Mouse (Mus musculus) layer of hippocampus, adult 11-12 months (tissue): ENCODE results near the gene Boc.

ENCODE experiments used
- DNase-seq: peaks from one replicate; pipeline ENCODE4 v3.0.0; 2022; ENCODE audit warnings: low spot score

The Boc gene

DNA sequence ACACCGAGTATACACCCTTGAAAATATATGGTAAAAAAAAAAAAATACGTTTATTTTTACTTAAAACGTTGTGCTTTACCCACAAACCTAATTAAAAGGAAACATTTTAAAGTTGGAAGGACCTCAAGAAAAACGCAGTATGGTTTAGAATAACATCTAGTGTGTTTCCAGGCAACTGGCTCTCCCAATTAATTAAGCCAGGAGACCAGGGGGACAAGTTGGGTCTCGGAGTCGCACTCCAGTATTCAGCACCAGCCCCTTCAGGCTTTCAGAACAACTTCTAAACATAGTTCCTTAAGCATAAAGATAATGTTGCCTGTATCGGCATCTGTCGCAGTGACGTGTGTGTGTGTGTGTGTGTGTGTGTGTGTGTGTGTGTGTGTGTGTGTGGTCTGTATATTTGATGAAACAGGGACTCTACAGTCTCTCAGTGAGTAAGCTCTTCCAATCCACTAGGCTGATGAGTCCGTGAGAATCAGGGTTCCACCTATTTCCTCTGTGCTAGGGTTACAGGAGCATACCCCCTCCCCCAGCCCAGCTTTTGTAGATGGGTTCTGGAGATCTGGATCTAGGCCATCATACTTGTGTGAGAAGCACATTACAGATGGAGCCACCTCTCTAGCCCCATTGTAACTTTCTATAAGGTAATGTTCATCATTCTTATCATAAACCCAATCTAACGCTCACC is 31.3 kb downstream of the Boc start:
- no peak for DNase-seq

DNA sequence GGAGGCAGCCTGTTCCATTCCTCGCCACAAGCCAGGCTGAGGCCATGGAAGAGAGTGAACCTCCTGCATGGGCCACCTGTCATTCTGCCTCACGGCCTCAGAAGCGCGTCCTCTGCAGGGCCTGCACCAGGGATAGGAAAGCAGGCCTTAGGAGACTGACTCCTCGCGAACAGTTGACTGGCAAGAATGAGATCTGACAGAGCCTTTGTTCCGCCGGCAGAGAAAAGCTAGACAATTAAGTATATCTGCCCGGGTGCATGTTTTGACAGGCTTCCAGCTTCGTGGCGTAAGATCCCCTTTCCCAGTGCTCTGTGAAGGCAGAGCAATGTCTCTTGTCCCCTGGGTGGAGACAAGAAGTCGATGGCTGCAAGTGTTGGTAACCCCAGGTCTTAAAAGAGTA is 32.0 kb downstream of the Boc start:
- no peak for DNase-seq

DNA sequence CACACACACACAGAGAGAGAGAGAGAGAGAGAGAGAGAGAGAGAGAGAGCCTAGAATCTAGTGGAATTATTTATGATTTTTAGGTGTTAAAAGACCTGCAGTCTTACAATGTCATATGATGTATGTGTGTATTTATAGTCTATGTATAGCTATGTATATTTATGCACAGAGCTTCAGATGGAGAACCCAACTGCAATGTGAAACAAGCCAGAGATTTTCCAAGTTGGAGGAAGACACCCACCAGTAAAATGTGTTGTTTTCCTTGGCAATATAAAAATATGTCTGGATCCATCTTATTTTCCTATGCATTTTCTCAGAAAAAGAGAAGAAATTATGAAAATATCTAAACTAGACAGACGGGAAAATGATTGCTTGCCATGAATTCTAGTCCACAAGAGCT is 32.7 kb downstream of the Boc start:
- no peak for DNase-seq

DNA sequence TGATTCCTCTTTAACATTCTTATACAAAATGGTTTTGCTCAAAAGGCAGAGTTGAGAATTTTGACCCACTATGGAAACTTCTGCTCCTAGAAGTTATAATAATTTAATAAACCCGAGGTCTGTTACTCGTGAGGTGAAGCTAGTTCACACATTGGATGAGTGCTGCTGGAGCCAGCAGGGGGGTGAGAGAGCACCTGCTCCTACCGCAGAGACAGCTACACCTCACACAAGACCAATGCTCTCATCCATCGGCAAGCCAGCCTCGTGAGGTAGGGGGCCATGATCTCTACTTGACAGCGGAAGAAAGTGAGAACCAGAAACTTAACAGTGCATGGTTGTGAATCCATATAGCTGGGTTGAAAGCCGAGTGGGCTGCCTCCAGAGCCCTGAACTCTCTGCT is 35.1 kb downstream of the Boc start:
- no peak for DNase-seq

DNA sequence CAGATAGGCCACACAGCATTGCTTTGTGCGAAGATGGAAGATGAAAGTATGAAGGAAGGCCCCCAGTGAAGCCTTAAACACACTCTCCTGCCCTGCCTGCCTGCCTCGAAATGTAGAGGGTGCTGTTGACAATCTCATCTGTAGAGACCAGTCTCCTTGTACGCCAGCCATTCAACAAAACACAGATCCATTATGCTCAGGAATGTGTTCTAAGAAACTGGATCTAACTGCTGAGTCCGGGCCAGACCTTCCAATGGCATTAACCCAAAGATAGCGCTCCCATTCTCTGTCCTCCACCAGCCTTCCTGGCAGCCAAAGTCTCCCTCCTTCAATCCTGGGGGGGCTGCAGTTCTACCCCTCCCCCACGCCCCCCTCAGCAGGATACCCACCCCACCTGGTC is 42.2 kb downstream of the Boc start:
- DNase-seq: no peak

DNA sequence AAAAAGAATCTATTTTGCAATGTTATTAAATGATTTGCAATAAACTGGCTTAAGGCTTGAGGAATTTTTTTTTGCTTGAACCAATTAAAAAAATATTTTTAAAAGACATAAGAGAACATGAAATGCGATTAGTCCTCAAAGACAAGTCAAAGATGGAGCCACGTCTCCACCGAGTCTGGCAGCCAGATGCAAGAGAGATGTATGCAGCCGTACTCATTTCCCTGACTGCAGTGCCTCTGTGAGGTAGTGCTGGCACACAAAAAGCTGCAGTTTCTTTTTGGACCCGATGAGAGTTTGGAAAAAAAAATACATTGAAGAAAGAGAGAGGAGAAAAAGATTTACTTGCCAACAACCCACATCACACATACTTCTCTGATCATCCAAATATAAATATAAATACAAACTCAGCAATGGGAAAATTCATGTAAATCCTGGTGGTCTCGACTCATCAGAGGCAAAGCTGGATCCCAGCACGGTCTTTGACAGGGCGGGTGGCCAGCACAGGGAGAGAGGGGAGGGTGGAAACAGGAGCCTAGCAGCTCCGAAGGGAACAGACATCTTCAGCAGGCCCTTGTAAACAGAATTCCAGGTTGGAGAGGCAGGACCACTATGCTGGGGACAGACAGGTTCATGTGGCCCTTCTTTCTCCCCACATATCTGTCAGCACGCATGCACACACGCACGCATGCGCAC is 48.0 kb downstream of the Boc start:
- DNase-seq: no peak

DNA sequence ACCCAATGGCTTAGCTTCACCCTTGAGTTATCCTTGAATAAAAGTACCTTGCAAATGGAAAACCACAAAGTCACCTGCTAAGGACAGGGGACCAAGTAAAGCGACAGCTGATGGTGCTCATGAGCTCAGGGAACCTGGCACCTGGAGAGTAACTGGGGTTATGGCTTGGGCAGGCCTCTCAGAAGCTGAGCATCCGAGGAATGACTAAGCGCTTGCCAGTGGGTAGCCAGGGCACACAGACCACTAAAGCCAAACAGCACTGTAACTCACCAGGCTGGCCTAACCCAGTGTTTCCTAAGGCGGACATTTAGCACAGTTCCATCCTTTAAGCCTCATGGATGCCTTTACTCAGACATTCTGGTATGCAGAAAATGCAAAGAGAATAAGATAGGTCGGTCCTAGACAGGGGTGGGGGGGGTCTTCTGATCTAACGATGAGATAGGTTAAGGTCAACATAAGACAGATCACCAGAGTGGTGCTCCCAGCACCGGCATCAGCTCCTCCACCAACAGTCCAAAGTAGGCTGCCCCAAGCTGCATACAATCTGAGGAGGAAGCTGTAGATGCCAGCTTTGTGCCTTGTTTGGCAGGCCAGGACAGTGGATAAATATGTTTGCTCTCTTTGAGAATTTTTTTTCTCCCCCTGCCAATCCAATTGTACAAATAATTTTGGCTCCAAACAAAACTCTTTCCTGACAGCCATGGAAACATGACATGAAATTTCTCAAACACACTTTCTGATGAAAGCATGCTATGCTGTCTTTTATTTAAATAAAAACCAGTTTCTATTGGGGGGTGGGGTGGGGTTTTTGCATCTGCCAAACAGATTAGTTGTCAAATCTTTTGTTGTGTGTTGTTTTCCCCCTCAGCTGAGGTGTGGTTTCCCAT is 49.0 kb downstream of the Boc start:
- no peak for DNase-seq

DNA sequence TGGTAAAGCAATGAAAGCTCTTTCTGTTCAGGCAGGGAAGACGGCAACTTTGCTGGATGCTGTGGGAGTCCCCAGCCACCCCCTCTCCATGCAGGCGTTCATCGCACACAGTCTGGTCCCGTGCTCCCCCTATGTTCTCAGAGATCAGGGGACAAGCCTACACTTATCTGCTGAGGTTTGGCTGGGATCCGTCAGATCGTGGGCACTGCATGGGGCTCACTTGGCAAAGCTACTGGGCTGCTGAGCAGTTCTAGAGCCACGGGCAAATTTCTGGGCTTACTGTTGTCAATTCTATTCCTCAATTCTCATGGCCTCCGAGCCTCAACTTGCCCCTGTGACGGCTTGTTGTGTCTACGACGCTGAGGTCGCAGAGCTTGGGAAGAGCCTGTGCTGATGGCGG is 49.9 kb downstream of the Boc start:
- no peak for DNase-seq

DNA sequence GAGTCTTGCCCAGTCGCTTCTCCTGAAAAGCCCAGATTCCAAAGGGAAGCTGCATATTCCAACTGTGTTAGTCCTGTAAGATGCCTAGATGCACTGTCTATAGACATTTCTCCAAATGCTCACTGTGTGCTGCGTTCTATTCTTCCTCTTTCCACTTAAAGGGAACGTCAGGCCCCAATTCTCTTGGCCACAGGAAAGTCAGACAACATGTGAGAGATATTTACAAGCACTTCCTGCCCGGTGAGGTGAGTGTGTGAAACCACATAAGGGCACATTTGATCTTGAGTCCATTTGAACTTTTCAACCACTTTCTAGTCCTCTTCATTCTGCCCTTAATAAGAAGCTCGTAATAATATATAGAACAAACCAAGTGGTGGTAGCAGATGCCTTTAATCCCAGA is 50.7 kb downstream of the Boc start:
- DNase-seq: no peak

DNA sequence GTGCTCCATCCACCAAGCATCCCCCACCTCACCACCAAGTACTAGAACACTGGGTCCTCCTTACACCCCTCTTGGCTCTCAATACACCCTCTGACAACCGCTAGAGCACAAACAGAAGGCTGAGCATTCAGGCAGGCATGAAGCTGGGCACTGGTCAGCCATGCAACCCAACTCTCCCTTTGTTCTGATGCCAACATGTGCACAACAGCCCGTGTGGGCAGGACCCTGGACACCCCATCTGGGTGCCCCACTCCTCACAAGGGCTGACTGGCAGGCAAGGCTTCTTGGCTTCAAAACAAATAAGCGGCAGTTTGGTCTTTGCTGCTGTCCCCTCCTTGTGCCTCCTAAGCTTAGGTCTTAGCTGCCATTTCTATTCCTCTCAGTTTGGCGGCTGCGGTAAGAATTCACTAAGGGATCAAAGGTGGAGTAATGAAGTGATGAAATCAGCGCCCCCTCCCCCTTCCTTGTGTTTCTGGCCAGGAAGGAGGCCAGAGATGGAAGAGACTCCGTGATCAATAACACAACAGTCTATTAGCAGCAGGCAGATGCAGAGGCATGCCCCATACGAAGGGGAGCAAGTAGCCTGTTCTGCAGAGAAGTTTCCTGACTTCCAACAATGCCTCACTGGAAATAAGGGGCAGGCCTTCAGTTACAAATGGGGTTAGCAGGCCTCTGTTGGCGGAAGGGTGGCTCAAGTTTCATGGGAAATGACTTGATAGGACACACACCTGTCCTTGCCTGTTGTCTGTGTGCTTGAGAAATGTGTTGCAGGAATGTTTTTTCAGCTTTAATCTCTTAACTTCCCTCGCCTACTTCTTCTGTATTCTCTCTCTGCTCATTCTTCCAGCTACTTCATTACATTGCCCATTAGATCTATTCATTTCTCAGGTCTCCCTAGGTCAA is 51.4 kb downstream of the Boc start:
- no peak for DNase-seq

DNA sequence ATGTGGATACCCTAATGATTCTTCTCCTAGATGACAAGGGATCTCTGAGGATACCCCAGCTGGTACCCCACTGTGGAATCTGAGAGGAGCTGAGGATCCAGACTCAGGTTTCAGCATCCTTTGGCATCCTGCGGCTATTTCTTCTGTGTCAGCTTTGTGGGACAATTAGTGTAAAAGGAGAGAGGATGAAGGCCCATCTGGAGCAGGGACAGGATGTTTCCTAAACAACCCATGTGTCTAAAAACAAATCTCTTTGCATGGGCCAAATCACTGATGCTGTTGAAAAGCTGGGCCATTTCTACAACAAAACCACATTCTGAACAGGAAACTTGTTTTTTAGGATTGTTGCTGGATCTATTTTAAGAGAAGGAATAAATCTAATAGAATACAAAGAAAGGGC is 53.5 kb downstream of the Boc start:
- no peak for DNase-seq

DNA sequence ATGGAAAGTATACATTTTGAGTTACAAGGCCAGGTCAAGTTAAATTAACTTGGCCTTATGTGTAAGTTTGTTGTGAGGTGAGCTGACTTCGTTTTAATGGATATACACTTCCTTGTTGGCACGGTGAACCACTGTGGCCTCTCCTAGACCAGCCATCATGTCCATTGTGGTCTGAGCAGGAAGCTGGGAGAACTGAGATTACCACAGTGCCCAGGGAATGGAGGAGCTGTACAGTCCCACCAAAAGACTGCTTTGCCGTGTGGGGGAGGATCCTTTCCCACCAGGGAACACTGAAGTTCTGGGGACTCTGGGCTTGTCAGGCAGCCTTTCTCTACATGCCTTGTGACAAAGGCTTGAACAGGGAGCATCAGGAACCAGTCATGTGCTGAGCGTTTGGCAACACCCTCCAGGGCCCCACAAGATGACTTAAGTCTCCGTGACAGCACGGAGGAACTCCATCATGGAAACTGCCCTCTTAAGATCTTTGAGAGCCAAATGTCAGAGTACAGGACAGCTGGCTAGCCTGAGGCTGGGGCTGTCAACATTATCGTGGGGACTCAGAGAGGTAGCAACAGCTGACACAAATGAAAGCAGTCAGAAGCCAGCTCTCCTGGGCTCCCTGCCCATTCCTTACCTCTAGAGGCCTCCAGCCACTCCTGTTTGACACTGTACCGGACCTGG is 55.7 kb downstream of the Boc start:
- DNase-seq: no peak

DNA sequence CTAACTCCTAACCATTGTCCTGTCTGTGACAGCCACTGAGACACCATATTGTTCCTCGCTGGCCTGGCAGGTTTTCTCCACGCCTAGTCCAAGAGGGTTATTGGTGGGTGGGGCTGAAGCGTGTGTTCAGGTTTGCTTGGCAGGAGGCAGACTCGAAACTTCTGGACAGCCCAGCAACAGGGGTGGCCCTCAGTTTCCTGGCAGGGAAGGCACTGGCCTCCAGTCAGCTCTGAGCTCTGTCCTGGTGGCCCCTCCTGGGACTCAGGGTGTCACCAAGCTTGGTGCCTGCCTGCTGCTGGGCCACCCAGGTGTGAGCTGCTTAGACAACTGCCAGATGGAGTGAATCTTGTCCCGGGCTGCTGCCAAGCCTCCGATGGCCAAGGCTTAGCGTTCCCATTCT is 56.4 kb downstream of the Boc start:
- no peak for DNase-seq

DNA sequence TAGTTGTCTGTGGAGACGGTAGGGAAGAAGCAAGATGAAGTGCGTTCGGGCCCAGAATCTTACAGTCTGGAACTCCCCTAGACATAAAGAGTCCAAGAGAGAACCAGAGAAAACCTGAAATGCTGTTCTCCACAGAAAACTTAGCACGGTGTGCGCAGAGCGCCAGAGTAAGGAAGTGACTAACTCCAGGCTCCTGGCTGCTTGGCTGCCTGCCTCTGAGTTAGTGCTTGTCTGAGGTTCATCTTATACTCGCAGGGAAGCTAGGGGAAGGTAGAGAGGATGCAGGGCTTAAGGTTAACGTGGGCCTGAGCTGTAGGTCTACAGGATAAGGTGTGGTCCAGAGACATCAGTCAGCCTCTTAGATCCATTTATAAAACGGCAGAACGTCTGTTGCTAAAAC is 56.9 kb downstream of the Boc start:
- DNase-seq: no peak

DNA sequence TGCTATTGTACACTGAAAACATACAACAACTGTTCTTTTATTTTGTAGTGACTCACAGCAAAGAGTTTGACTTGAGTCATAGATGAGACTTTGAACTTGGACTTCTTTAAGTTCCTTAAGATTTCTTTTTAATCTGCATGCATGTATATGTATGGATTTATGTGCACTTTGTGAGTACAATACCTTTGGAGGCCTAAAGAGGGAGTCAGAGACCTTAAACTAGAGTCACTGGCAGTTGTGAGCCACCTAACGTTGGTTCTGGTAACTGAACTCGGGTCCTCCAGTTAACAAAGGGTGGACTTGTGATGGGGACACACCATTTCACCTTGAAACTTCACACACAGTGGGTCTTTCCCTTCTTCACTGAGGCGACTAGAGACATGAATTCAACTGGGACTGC is 60.2 kb downstream of the Boc start:
- DNase-seq: no peak

DNA sequence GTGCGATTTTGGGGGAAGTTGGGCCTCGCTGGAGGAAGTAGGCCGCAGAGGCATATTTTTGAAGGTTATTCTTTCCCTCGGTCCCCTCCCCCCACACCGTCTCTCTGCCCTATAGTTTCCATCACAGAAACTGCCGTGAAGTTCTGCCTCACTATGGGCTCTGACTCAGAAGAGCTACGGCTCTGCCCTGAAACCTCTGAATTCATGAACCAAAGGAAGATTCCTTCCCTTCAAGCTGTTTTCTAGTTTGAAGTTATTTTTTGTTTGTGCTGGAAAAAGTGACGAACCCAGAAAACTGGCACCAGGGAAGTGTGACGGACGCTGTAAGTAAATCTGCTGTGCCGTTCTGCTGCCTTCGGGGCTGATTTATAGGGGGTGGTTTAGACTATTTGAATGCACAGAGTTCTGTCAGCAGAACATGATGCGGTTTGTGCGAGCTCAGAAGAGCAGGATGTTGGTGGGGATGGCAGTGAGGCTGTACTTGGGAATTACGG is 61.7 kb downstream of the Boc start:
- no peak for DNase-seq

DNA sequence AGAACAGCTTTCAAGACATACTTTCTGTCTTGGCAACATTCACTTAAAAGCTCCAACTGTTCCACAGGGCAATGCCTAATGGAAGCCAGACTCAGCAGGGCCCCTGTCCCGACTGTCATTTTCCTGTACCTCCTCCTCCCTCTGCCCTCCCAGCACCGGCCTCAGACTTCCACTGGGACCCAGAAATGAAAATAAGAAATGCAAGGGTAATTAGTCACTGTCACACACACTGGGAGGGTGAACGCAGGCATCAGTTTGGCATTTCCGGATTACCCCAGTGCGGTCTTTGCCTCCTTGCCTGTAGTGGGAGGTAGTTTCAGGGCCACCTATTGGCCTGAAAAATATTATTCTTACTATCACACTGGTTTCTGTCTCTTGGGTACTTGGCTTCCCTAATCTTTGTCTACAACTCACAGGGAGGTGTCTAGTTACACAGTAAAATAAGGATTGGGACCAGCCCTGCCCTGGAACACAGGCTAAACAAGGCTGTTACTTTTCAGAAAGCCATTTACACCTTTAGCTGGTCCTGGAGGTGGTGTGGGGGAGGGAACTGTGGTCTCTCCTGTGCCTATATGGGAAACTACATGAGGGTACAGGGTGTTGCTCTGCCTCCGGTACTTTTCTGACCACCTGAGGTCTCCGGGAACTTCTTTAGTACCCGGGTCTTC is 64.1 kb downstream of the Boc start:
- DNase-seq: no peak

DNA sequence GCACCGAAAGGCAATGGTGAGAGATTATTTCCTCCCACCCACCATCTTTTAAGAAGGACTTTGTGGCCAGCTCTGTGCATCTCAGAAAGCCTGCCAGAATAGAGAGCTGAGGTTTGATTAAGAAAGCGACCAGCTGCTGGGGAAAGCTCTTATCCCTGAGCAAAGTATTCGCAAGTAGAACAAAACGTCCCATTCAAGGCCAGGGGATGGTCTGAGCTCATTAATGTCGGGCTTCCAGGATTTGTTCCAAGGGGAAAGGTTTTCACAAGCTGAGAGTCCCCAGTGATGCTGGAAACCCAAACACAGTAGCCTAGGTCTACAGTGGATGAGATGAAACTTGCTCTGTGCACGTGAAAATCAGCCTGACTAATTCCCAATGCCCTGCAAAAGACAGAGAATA is 64.8 kb downstream of the Boc start:
- no peak for DNase-seq

DNA sequence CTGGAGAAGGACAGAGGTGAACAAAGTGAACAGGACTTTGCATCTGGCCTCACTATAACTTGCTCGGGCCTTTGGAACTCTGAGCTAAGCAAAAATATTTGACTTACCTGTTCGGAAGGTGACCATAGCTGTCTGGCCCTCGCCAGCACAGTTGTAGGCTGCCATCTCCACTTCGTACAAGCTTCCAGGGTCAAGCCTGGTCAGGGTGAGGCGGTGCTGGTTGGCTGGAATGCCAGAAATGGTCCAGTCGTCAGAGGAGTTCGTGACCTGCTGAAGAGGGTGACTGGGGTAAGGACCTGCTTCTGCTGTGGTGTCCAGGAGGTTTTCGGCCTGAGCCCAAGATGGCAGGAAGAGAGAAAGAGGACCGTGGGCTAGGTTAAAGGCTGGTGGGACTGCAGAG is 66.0 kb downstream of the Boc start:
- no peak for DNase-seq

DNA sequence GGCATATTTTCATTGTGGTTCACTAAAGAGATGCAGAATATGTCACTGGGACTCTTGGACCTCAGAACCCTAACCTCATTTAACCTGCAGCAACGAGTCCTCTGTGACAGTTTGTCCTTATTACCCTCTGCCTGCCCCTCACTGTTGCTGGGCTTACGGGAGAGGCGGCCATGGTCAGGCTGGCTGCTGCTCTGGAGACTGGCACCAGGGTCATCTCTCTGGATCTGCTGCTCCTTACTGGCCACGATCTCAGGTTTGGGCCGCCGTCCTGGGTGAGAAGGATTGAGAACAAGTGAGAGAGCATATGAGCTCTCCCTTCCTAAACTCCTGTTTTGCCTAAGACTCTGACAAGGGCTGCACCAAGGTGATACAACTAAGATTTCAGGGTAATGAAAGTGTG is 66.5 kb downstream of the Boc start:
- DNase-seq: no peak

DNA sequence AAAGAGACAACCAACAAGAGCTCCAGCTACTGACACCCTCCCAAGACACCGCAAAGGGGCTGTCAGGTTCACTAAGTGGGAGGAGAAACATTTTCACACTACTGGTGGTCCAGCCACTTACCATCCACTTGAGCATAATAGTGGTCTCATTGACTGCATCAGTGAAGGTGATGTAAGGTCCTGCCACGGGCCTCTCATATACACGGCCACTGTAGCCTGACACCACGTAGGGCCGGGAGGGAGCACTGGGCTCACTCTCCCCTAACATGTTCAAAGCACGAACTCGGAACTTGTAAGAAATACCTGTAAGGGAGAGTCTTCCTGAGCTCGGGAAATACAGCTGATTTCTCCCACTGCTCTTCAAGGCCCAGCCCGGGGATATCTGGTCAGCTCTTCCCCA is 67.6 kb downstream of the Boc start:
- no peak for DNase-seq
